Mouse (Mus musculus): ENCODE results near the gene Rnaset2b. TPM values are rescaled to one million over a fixed set of nuclear protein-coding genes. Genes with fewer than 3 reads are reported as not detected.
"Not testable (repeated sequence)": the region's sequence is repeated elsewhere in the genome, so short reads cannot be mapped to it uniquely, and the experiment has no call there.

The Rnaset2b gene
- polyA plus RNA-seq, 1 experiment from 2014 or later, result 105 TPM

- H3K36me3 ChIP-seq; H3K4me2 ChIP-seq (replicated peaks); H3K27me3 ChIP-seq (replicated peaks); H3K4me3 ChIP-seq; H3K4me1 ChIP-seq; H3K9ac ChIP-seq; H3K9me3 ChIP-seq; ATAC-seq (ENCODE audit: low FRiP score, low read depth); H3K27ac ChIP-seq: not testable (repeated sequence)
- WGBS, result 55% methylated on average over 2 of the region's 17 CpGs
Observed at GRCm38 (mm10) chr17:7033192-7034166, 63.0 kb downstream of the Rnaset2b start.

Other genes starting within 250 kb of the Rnaset2b start
- gene Ezr, start 187.8 kb upstream of the Rnaset2b start, polyA plus RNA-seq (2016; fragmentation: Nextera tagmentation; extraction: Ambion mirVana), result 67.1 and 87.8 TPM in 2 replicates
- 39.4 and 41.6 TPM in 2 replicates for gene Rsph3b, start 22.0 kb upstream of the Rnaset2b start, polyA plus RNA-seq (2016; fragmentation: Nextera tagmentation; extraction: Ambion mirVana)
- gene Tagap1, start 9.5 kb upstream of the Rnaset2b start, polyA plus RNA-seq (2016; fragmentation: Nextera tagmentation; extraction: Ambion mirVana), result 50.4 and 55.7 TPM in 2 replicates
- 0.28 and 0.38 TPM in 2 replicates for gene Gm49721, start 8.3 kb downstream of the Rnaset2b start, polyA plus RNA-seq (2016; fragmentation: Nextera tagmentation; extraction: Ambion mirVana)
- not detected in 2 replicates for gene Gm1604a, start 54.9 kb downstream of the Rnaset2b start, polyA plus RNA-seq (2016; fragmentation: Nextera tagmentation; extraction: Ambion mirVana)
- 36.8 and 40.7 TPM in 2 replicates for gene Rps6ka2, start 199.5 kb downstream of the Rnaset2b start, polyA plus RNA-seq (2016; fragmentation: Nextera tagmentation; extraction: Ambion mirVana)

Measured in neural tube, embryonic 12.5 days (tissue).